In genomic region chr9:48910885-48911537, GRCm38 (mm10) we compare ENCODE assay signal across 10 mouse cellular contexts. TPM values are rescaled to one million over a fixed set of nuclear protein-coding genes. Genes with fewer than 3 reads are reported as not detected.
DNase-seq lines count a peak whose midpoint lies in the region; ATAC-seq and TF ChIP-seq lines count a peak whose summit lies in the region.
"Had no signal": no experiment of that assay in that cellular context is flagged by ENCODE, and none has a peak within 500 bp of the region (broad histone marks: within the 10 kb centered on the region; RNA-seq: fewer than 3 reads in every experiment).

Htr3a (minus strand) TSS chr9:48911099.

- no peaks in the 10 kb centered on the region for H3K9me3 ChIP-seq in E14TG2a.4 (ENCODE audit: low read length)
- H3K9me3 ChIP-seq in forebrain, embryonic 14.5 days (replicated peaks; ENCODE audit: control insufficient read depth, low read length) = no peaks in the 10 kb centered on the region
- no peaks in the 10 kb centered on the region for H3K9me3 ChIP-seq in stomach, embryonic 14.5 days (ENCODE audit: control insufficient read depth, low read depth, low read length)

- H3K36me3 ChIP-seq in E14TG2a.4 (ENCODE audit: insufficient read depth, low read length) = no peaks in the 10 kb centered on the region
- no peaks in the 10 kb centered on the region for H3K36me3 ChIP-seq in forebrain, embryonic 14.5 days (ENCODE audit: control insufficient read depth, insufficient read depth, low read length)
- H3K36me3 ChIP-seq in stomach, embryonic 14.5 days (ENCODE audit: control insufficient read depth, insufficient read depth, low read length) = no peaks in the 10 kb centered on the region

- H3K4me3 ChIP-seq in E14TG2a.4 (replicated peaks; ENCODE audit: low read length) = peak within 1 kb of the TSS; percentile 73
- no peak within 1 kb of the TSS for H3K4me3 ChIP-seq in forebrain, embryonic 14.5 days (ENCODE audit: low read depth, low read length)
- no peak within 1 kb of the TSS for H3K4me3 ChIP-seq in stomach, embryonic 14.5 days (ENCODE audit: low read depth, low read length)

- H3K4me2 ChIP-seq in forebrain, embryonic 14.5 days (ENCODE audit: low read length) = no peak within 1 kb of the TSS
- no peak within 1 kb of the TSS for H3K4me2 ChIP-seq in stomach, embryonic 14.5 days (replicated peaks; ENCODE audit: low read depth, low read length)

- H3K27me3 ChIP-seq in E14TG2a.4 (ENCODE audit: insufficient read depth, low read length) = peaks cover 10% of the 10 kb centered on the region; the same call in 1 of the 2 replicates
- H3K27me3 ChIP-seq in forebrain, embryonic 14.5 days (replicated peaks; ENCODE audit: control insufficient read depth, insufficient read depth, low read length) = no peaks in the 10 kb centered on the region
- no peaks in the 10 kb centered on the region for H3K27me3 ChIP-seq in stomach, embryonic 14.5 days (ENCODE audit: control insufficient read depth, insufficient read depth, low read length)

- intact Hi-C loops in heart, postnatal 36 days (cut with DNase I) = no loop called here

- H3K4me1 ChIP-seq in E14TG2a.4 (replicated peaks; ENCODE audit: low read depth, low read length) = peaks cover 17% of the 10 kb centered on the region
- H3K4me1 ChIP-seq in forebrain, embryonic 14.5 days (ENCODE audit: control insufficient read depth, insufficient read depth, low read length) = peaks cover 11% of the 10 kb centered on the region; the same call in 1 of the 2 replicates
- 0 out of 2 replicates have a peak, but pooled peaks cover 6% of the 10 kb centered on the region for H3K4me1 ChIP-seq in stomach, embryonic 14.5 days (ENCODE audit: control insufficient read depth, insufficient read depth, low read length)

- 0 out of 2 replicates have a peak within 1 kb of the TSS, but pooled peaks have one; percentile 22 for H3K9ac ChIP-seq in forebrain, embryonic 14.5 days (ENCODE audit: low read length)
- no peak within 1 kb of the TSS for H3K9ac ChIP-seq in stomach, embryonic 14.5 days (replicated peaks; ENCODE audit: low read depth, low read length)
- H3K9ac ChIP-seq: liver, embryonic 14.5 days had no signal

- peak; percentile 94 for DNase-seq in forebrain, embryonic 14.5 days (ENCODE audit: low spot score)
- DNase-seq in heart, postnatal 36 days = peak; percentile 25 to 48
- DNase-seq in layer of hippocampus, adult 9-11 months = peak; percentile 72
- peak; percentile 18 for DNase-seq in lung, postnatal 36 days
- DNase-seq in thymus, postnatal 36 days = no peak

- H3K27ac ChIP-seq in forebrain, embryonic 14.5 days (ENCODE audit: low read depth, low read length) = 0 out of 2 replicates have a peak within 1 kb of the TSS, but pooled peaks have one; percentile 44
- no peak within 1 kb of the TSS for H3K27ac ChIP-seq in stomach, embryonic 14.5 days (ENCODE audit: low read length)
- H3K27ac ChIP-seq: liver, embryonic 14.5 days had no signal

- peak; percentile 74 for ATAC-seq in cerebellum, adult (ENCODE audit: insufficient number of reproducible peaks, low FRiP score, low TSS enrichment)
- ATAC-seq in forebrain, embryonic 14.5 days = peak; percentile 97
- ATAC-seq in stomach, embryonic 14.5 days (ENCODE audit: insufficient number of reproducible peaks, insufficient read depth, low FRiP score, low read depth) = peak; percentile 46; the same call in 1 of the 2 replicates
- ATAC-seq: Patski had no signal

- WGBS in forebrain, embryonic 14.5 days = 1% methylated on average over 9 of the region's 9 CpGs
- WGBS in stomach, embryonic 14.5 days = 3% methylated on average over 9 of the region's 9 CpGs

- no peak for TF ChIP-seq CTCF in E14TG2a.4 (conservative IDR thresholded peaks at IDR 0.05; ENCODE audit: low read length)

RNA-seq across cellular contexts. Expression of gene Htr3a, which starts in this region (rescaled TPM):
- polyA plus RNA-seq in forebrain, embryonic 14.5 days (2014; fragmentation: Nextera tagmentation; extraction: Ambion mirVana) = 4.2 and 4.8 TPM in 2 replicates
- total RNA-seq in heart, postnatal 36 days (2021) = not detected
- 0.77 and 1.4 TPM in 2 replicates for polyA plus RNA-seq in stomach, embryonic 14.5 days (2014; fragmentation: Nextera tagmentation; extraction: Ambion mirVana)
- polyA plus RNA-seq: liver, embryonic 14.5 days; Patski had no signal

Comparison
In these comparisons a context has a peak if more than half of its experiments do, and no peak if none do; other contexts are left out.
1. Peak in DNase-seq in heart, postnatal 36 days; RNA of the gene not detected or under 1 TPM.
2. ATAC-seq: peak in every context shown above with its lines; median percentile 97 in forebrain, embryonic 14.5 days; 74 in cerebellum, adult; 46 in stomach, embryonic 14.5 days.
3. DNase-seq: peak in forebrain, embryonic 14.5 days (single experiment), layer of hippocampus, adult 9-11 months (single experiment) and lung, postnatal 36 days (single experiment); none in thymus, postnatal 36 days (0 of 2).